Mouse (Mus musculus): ENCODE measurements around the gene Stk10. TPM values are rescaled to one million over a fixed set of nuclear protein-coding genes. Genes with fewer than 3 reads are reported as not detected.

The Stk10 gene
- polyA plus RNA-seq, 1 experiment from 2014 or later: 3.2 TPM

- Histone ChIP-seq H3K4me2 (no peak overlapping the region), H3K27ac (ENCODE audit: poor library complexity, severe bottlenecking) (no peak overlapping the region), H3K9ac (no peak overlapping the region), H3K9me3 (replicated peaks) (no peaks in the 10 kb centered on the region), H3K27me3 (replicated peaks) (peaks cover 5% of the 10 kb centered on the region; the same call in 1 of the 2 replicates), H3K4me1 (replicated peaks) (peaks cover 17% of the 10 kb centered on the region), H3K4me3 (no peak overlapping the region), H3K36me3 (no peaks in the 10 kb centered on the region)
- WGBS: 65% methylated on average over 1 of the region's 1 CpGs
- ATAC-seq (ENCODE audit: insufficient number of reproducible peaks, low FRiP score): no peak
Observed at GRCm38 (mm10) chr11:32530151-32530550, 3.0 kb upstream of the Stk10 start.

GRCm38 (mm10) chr11:32531871-32532764 lies 987 bp upstream of the Stk10 start, which contains the start of gene Efcab9:
TSS of gene Efcab9 (minus strand) at chr11:32532081.
- H3K4me2 ChIP-seq: peak within 1 kb of the TSS; percentile 88
- H3K9me3 ChIP-seq (replicated peaks): no peaks in the 10 kb centered on the region
- H3K36me3 ChIP-seq: no peaks in the 10 kb centered on the region
- no peak within 1 kb of the TSS for H3K27ac ChIP-seq (ENCODE audit: poor library complexity, severe bottlenecking)
- H3K4me3 ChIP-seq: peak within 1 kb of the TSS; percentile 74
- ATAC-seq (ENCODE audit: insufficient number of reproducible peaks, low FRiP score): no peak; the same call in 1 of the 2 replicates
- H3K4me1 ChIP-seq (replicated peaks): peaks cover 21% of the 10 kb centered on the region
- peak within 1 kb of the TSS; percentile 75 for H3K9ac ChIP-seq
- 3% methylated on average over 33 of the region's 33 CpGs for WGBS
- peaks cover 5% of the 10 kb centered on the region; the same call in 1 of the 2 replicates for H3K27me3 ChIP-seq (replicated peaks)

- H3K36me3 ChIP-seq: no peaks in the 10 kb centered on the region
- peak; percentile 50; the same call in 1 of the 2 replicates for ATAC-seq (ENCODE audit: insufficient number of reproducible peaks, low FRiP score)
- WGBS: under 1% methylated on average over 24 of the region's 24 CpGs
- no peak overlapping the region for H3K27ac ChIP-seq (ENCODE audit: poor library complexity, severe bottlenecking)
- H3K4me1 ChIP-seq (replicated peaks): peaks cover 26% of the 10 kb centered on the region
- peaks cover 5% of the 10 kb centered on the region; the same call in 1 of the 2 replicates for H3K27me3 ChIP-seq (replicated peaks)
- no peaks in the 10 kb centered on the region for H3K9me3 ChIP-seq (replicated peaks)
- H3K4me2 ChIP-seq: peak overlapping the region; percentile 88
- H3K9ac ChIP-seq: peak overlapping the region; percentile 75
- peak overlapping the region; percentile 74 for H3K4me3 ChIP-seq
Observed at GRCm38 (mm10) chr11:32533482-32534261, 567 bp downstream of the Stk10 start.

- Histone ChIP-seq H3K27me3 (replicated peaks) (peaks cover 5% of the 10 kb centered on the region; the same call in 1 of the 2 replicates), H3K4me2 (peak overlapping the region; percentile 88), H3K36me3 (no peaks in the 10 kb centered on the region), H3K27ac (ENCODE audit: poor library complexity, severe bottlenecking) (no peak overlapping the region), H3K4me3 (no peak overlapping the region), H3K9me3 (replicated peaks) (no peaks in the 10 kb centered on the region), H3K4me1 (replicated peaks) (peaks cover 35% of the 10 kb centered on the region), H3K9ac (no peak overlapping the region)
- ATAC-seq (ENCODE audit: insufficient number of reproducible peaks, low FRiP score): no peak
- 71% methylated on average over 7 of the region's 7 CpGs for WGBS
Observed at GRCm38 (mm10) chr11:32534453-32535075, 1.5 kb downstream of the Stk10 start.

- H3K9me3 ChIP-seq (replicated peaks): no peaks in the 10 kb centered on the region
- H3K36me3 ChIP-seq: no peaks in the 10 kb centered on the region
- no peak for ATAC-seq (ENCODE audit: insufficient number of reproducible peaks, low FRiP score)
- peaks cover 5% of the 10 kb centered on the region; the same call in 1 of the 2 replicates for H3K27me3 ChIP-seq (replicated peaks)
- H3K4me3 ChIP-seq: no peak overlapping the region
- 92% methylated on average over 4 of the region's 4 CpGs for WGBS
- H3K9ac ChIP-seq: no peak overlapping the region
- no peak overlapping the region for H3K4me2 ChIP-seq
- peaks cover 37% of the 10 kb centered on the region for H3K4me1 ChIP-seq (replicated peaks)
- H3K27ac ChIP-seq (ENCODE audit: poor library complexity, severe bottlenecking): no peak overlapping the region
Observed at GRCm38 (mm10) chr11:32535646-32536045, 2.5 kb downstream of the Stk10 start.

GRCm38 (mm10) chr11:32536954-32537353 lies 3.8 kb downstream of the Stk10 start:
- H3K4me2 ChIP-seq: no peak overlapping the region
- no peaks in the 10 kb centered on the region for H3K9me3 ChIP-seq (replicated peaks)
- H3K9ac ChIP-seq: no peak overlapping the region
- no peak overlapping the region for H3K27ac ChIP-seq (ENCODE audit: poor library complexity, severe bottlenecking)
- H3K36me3 ChIP-seq: no peaks in the 10 kb centered on the region
- 51% methylated on average over 7 of the region's 7 CpGs for WGBS
- H3K4me3 ChIP-seq: no peak overlapping the region
- peaks cover 37% of the 10 kb centered on the region for H3K4me1 ChIP-seq (replicated peaks)
- ATAC-seq (ENCODE audit: insufficient number of reproducible peaks, low FRiP score): no peak
- peaks cover 5% of the 10 kb centered on the region; the same call in 1 of the 2 replicates for H3K27me3 ChIP-seq (replicated peaks)

- H3K9me3 ChIP-seq (replicated peaks): no peaks in the 10 kb centered on the region
- ATAC-seq (ENCODE audit: insufficient number of reproducible peaks, low FRiP score): no peak
- H3K27me3 ChIP-seq (replicated peaks): peaks cover 5% of the 10 kb centered on the region; the same call in 1 of the 2 replicates
- 59% methylated on average over 6 of the region's 6 CpGs for WGBS
- H3K9ac ChIP-seq: no peak overlapping the region
- no peak overlapping the region for H3K4me3 ChIP-seq
- H3K36me3 ChIP-seq: no peaks in the 10 kb centered on the region
- peak overlapping the region; percentile 26; the same call in 1 of the 2 replicates for H3K27ac ChIP-seq (ENCODE audit: poor library complexity, severe bottlenecking)
- peaks cover 48% of the 10 kb centered on the region for H3K4me1 ChIP-seq (replicated peaks)
- H3K4me2 ChIP-seq: no peak overlapping the region
Observed at GRCm38 (mm10) chr11:32538435-32538834, 5.3 kb downstream of the Stk10 start.

- Histone ChIP-seq H3K4me3 (no peak overlapping the region), H3K27me3 (replicated peaks) (peaks cover 5% of the 10 kb centered on the region; the same call in 1 of the 2 replicates), H3K36me3 (no peaks in the 10 kb centered on the region), H3K4me2 (no peak overlapping the region), H3K9me3 (replicated peaks) (no peaks in the 10 kb centered on the region), H3K27ac (ENCODE audit: poor library complexity, severe bottlenecking) (0 out of 2 replicates have a peak overlapping the region, but pooled peaks have one; percentile 26), H3K4me1 (replicated peaks) (peaks cover 44% of the 10 kb centered on the region), H3K9ac (no peak overlapping the region)
- ATAC-seq (ENCODE audit: insufficient number of reproducible peaks, low FRiP score): no peak
- 90% methylated on average over 4 of the region's 4 CpGs for WGBS
Observed at GRCm38 (mm10) chr11:32538846-32539245, 5.7 kb downstream of the Stk10 start.

- ATAC-seq (ENCODE audit: insufficient number of reproducible peaks, low FRiP score): no peak
Observed at GRCm38 (mm10) chr11:32539717-32540116, 6.6 kb downstream of the Stk10 start.

GRCm38 (mm10) chr11:32540463-32540862 lies 7.4 kb downstream of the Stk10 start:
- 72% methylated on average over 6 of the region's 6 CpGs for WGBS
- no peak for ATAC-seq (ENCODE audit: insufficient number of reproducible peaks, low FRiP score)
- no peak overlapping the region for H3K4me2 ChIP-seq
- H3K4me3 ChIP-seq: no peak overlapping the region
- peaks cover 32% of the 10 kb centered on the region for H3K4me1 ChIP-seq (replicated peaks)
- no peak overlapping the region for H3K9ac ChIP-seq
- H3K36me3 ChIP-seq: no peaks in the 10 kb centered on the region
- H3K27me3 ChIP-seq (replicated peaks): no peaks in the 10 kb centered on the region
- no peaks in the 10 kb centered on the region for H3K9me3 ChIP-seq (replicated peaks)
- H3K27ac ChIP-seq (ENCODE audit: poor library complexity, severe bottlenecking): no peak overlapping the region

More at GRCm38 (mm10) chr11:32539717-32540116, 6.6 kb downstream of the Stk10 start:
- Histone ChIP-seq H3K4me2 (no peak overlapping the region), H3K9me3 (replicated peaks) (no peaks in the 10 kb centered on the region), H3K27ac (ENCODE audit: poor library complexity, severe bottlenecking) (no peak overlapping the region), H3K27me3 (replicated peaks) (no peaks in the 10 kb centered on the region), H3K4me3 (no peak overlapping the region), H3K36me3 (no peaks in the 10 kb centered on the region), H3K9ac (no peak overlapping the region), H3K4me1 (replicated peaks) (peaks cover 37% of the 10 kb centered on the region)
- 83% methylated on average over 7 of the region's 7 CpGs for WGBS

All from heart, embryonic 12.5 days (tissue).